Mouse (Mus musculus) megakaryocyte, embryonic 14.5 days (primary cell): ENCODE measurements around the gene Robo1.

Experiments
- FLI1 ChIP-seq: IDR thresholded peaks from 2 replicates; pipeline ENCODE4 v1.6.1; 2012; ENCODE audit warnings: low read length, inconsistent platforms, mixed read lengths
- GATA1 ChIP-seq: IDR thresholded peaks from 3 replicates; pipeline ENCODE4 v1.6.1; 2012; ENCODE audit warnings: mixed read lengths, low read length, inconsistent platforms, borderline replicate concordance

DNA sequence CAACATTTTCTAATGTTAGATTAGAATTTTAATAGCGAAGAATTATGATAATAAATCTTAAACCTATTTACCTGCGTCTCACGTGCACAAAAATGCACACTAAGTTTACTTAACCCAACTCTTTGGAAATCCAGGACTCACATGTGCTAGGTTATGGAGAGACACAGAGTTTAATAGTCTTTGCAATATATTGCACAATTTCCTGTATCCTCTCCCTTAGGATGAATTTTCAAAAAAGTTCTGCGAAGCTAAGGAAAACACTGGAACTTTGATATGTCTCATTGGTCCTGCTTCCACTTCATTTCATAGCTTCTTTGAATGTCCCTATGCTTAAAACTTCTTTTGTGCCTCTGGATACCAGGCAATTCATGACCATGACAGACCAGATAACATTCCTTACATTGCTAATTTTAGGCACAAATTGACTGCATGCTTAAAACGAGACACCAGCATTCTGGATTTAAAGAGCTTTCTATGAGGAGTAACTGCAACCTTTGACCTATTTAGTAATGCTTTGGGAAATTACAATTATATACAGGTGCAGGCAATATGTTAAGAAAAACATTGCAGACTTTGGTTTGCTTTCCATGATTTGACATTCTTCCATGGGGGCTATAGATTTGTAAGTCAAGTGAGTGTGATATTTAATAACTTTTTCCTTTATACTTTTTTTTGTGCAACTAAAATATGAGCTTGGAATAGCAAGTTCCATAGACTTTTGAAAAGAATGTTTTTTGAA is 111.4 kb downstream of the Robo1 start:
- TF ChIP-seq FLI1, result no peak
- TF ChIP-seq GATA1, result no peak
